Mouse (Mus musculus) MEL (cell line): ENCODE measurements at regions not wholly inside any gene's neighbourhood (a gene's known extent, or its start where the extent isn't known, plus 50 kb on each side); places are given as distances from the start of the nearest gene placed in this dataset.

Experiments used
- DNase-seq: peaks from one replicate; pipeline ENCODE4 v3.0.0; 2011; ENCODE audit warnings: low read depth, low spot score
- H3K27ac ChIP-seq: 2 replicates; pipeline ENCODE4 v1.5.1; 2012; ENCODE audit warnings: low read depth, mild to moderate bottlenecking, control low read depth, low read length, moderate library complexity; ENCODE audit not compliant: control insufficient read depth
- H3K27me3 ChIP-seq, 2 experiments: fragments of 150-350 bp in 1 of 2; sonication (generic) in 1 of 2; 2 replicates each; pipeline ENCODE4 v1.6.1; 2012; ENCODE audit warnings: low read length in 2 of 2, mild to moderate bottlenecking in 2 of 2, improper control_type of control experiment in 1 of 2, moderate library complexity in 1 of 2; ENCODE audit not compliant: insufficient read depth in 2 of 2, control insufficient read depth in 1 of 2
- H3K36me3 ChIP-seq, 2 experiments: 2 replicates each; pipeline ENCODE4 v1.6.1; 2012 to 2014; ENCODE audit warnings: low read length in 2 of 2, improper control_type of control experiment in 1 of 2, inconsistent platforms in 1 of 2, mild to moderate bottlenecking in 1 of 2; ENCODE audit not compliant: insufficient read depth in 2 of 2, control insufficient read depth in 1 of 2
- H3K4me1 ChIP-seq, 2 experiments: fragments of 150-350 bp in 1 of 2; sonication (generic) in 1 of 2; 2 replicates each; pipeline ENCODE4 v1.6.1; 2012; ENCODE audit warnings: low read length in 2 of 2, improper control_type of control experiment in 1 of 2, mild to moderate bottlenecking in 1 of 2; ENCODE audit not compliant: insufficient read depth in 2 of 2, control insufficient read depth in 1 of 2
- H3K4me3 ChIP-seq, 2 experiments: fragments of 150-350 bp in 1 of 2; sonication (generic) in 1 of 2; 2 replicates each; pipeline ENCODE4 v1.5.1; 2012; ENCODE audit warnings: low read depth in 2 of 2, low read length in 2 of 2, mild to moderate bottlenecking in 2 of 2, moderate library complexity in 2 of 2, control low read depth in 1 of 2, improper control_type of control experiment in 1 of 2; ENCODE audit not compliant: control insufficient read depth in 1 of 2, insufficient read depth in 1 of 2
- H3K79me2 ChIP-seq: 2 replicates; pipeline ENCODE4 v1.6.1; 2012; ENCODE audit warnings: mild to moderate bottlenecking, low read length, moderate library complexity; ENCODE audit not compliant: control insufficient read depth, poor library complexity, insufficient read depth
- H3K9ac ChIP-seq: 2 replicates; pipeline ENCODE4 v1.6.1; 2012; ENCODE audit warnings: low read depth, mild to moderate bottlenecking, control low read depth, low read length, moderate library complexity; ENCODE audit not compliant: control insufficient read depth, poor library complexity, severe bottlenecking
- H3K9me3 ChIP-seq: fragments of 150-350 bp; sonication (generic); replicated peaks from 2 replicates; pipeline ENCODE4 v1.6.1; 2012; ENCODE audit warnings: mild to moderate bottlenecking, low read length, improper control_type of control experiment, moderate library complexity; ENCODE audit not compliant: insufficient read depth
- BHLHE40 ChIP-seq: IDR thresholded peaks from 2 replicates; pipeline ENCODE4 v1.6.1; 2012; ENCODE audit warnings: low read depth, mild to moderate bottlenecking, inconsistent platforms, low read length, improper control_type of control experiment, borderline replicate concordance
- CHD1 ChIP-seq: IDR thresholded peaks from 2 replicates; pipeline ENCODE4 v1.6.1; 2012; ENCODE audit warnings: low read depth, mild to moderate bottlenecking, inconsistent platforms, low read length, improper control_type of control experiment
- CHD2 ChIP-seq: IDR thresholded peaks from 2 replicates; pipeline ENCODE4 v1.6.1; 2011; ENCODE audit warnings: low read length, improper control_type of control experiment
- CTCF ChIP-seq, 3 experiments: IDR thresholded peaks in 2 of 3; conservative IDR thresholded peaks in 1 of 3; 2 replicates each; pipeline ENCODE4 v1.5.1; 2011 to 2012; ENCODE audit warnings: low read length in 3 of 3, low read depth in 2 of 3, mild to moderate bottlenecking in 2 of 3, improper control_type of control experiment in 1 of 3, inconsistent platforms in 1 of 3, mixed read lengths in 1 of 3, moderate library complexity in 1 of 3; ENCODE audit not compliant: control insufficient read depth in 1 of 3, insufficient read depth in 1 of 3, poor library complexity in 1 of 3, severe bottlenecking in 1 of 3
- E2F4 ChIP-seq: IDR thresholded peaks from 2 replicates; pipeline ENCODE4 v1.6.1; 2011; ENCODE audit warnings: low read depth, low read length, improper control_type of control experiment, borderline replicate concordance
- EP300 ChIP-seq, 2 experiments: IDR thresholded peaks; 2 replicates each; pipeline ENCODE4 v1.6.1; 2011; ENCODE audit warnings: improper control_type of control experiment in 2 of 2, low read length in 2 of 2, low read depth in 1 of 2, mild to moderate bottlenecking in 1 of 2
- GABPA ChIP-seq: IDR thresholded peaks from 2 replicates; pipeline ENCODE4 v1.6.1; 2012; ENCODE audit warnings: low read depth, mild to moderate bottlenecking, inconsistent platforms, low read length, improper control_type of control experiment, moderate library complexity
- GATA1 ChIP-seq: IDR thresholded peaks from 2 replicates; pipeline ENCODE4 v1.6.1; 2011; ENCODE audit warnings: low read depth, low read length, improper control_type of control experiment
- JUND ChIP-seq: IDR thresholded peaks from 2 replicates; pipeline ENCODE4 v1.6.1; 2011; ENCODE audit warnings: low read depth, mild to moderate bottlenecking, improper control_type of control experiment, low read length
- MAFK ChIP-seq: IDR thresholded peaks from 2 replicates; pipeline ENCODE4 v1.6.1; 2011; ENCODE audit warnings: low read depth, mild to moderate bottlenecking, low read length, improper control_type of control experiment, borderline replicate concordance
- MXI1 ChIP-seq: IDR thresholded peaks from 2 replicates; pipeline ENCODE4 v1.6.1; 2011; ENCODE audit warnings: mild to moderate bottlenecking, low read depth, low read length, improper control_type of control experiment
- MYB ChIP-seq: IDR thresholded peaks from 2 replicates; pipeline ENCODE4 v1.6.1; 2011; ENCODE audit warnings: mild to moderate bottlenecking, low read depth, low read length, improper control_type of control experiment
- MYC ChIP-seq: IDR thresholded peaks from 2 replicates; pipeline ENCODE4 v1.6.1; 2011; ENCODE audit warnings: low read depth, mild to moderate bottlenecking, low read length, improper control_type of control experiment, moderate library complexity
- NRF1 ChIP-seq: IDR thresholded peaks from 2 replicates; pipeline ENCODE4 v1.6.1; 2014; ENCODE audit warnings: low read depth, mild to moderate bottlenecking, inconsistent platforms, low read length, improper control_type of control experiment, moderate library complexity; ENCODE audit not compliant: poor library complexity, insufficient read depth, severe bottlenecking
- POLR2A ChIP-seq, 2 experiments: IDR thresholded peaks; 2 replicates each; pipeline ENCODE4 v1.6.1; 2011 to 2012; ENCODE audit warnings: low read length in 2 of 2, mild to moderate bottlenecking in 2 of 2, control low read depth in 1 of 2, improper control_type of control experiment in 1 of 2, low read depth in 1 of 2, moderate library complexity in 1 of 2; ENCODE audit not compliant: control insufficient read depth in 1 of 2, insufficient read depth in 1 of 2, poor library complexity in 1 of 2
- POLR2AphosphoS5 ChIP-seq: IDR thresholded peaks from 2 replicates; pipeline ENCODE4 v1.6.1; 2012; ENCODE audit warnings: low read depth, borderline replicate concordance, mild to moderate bottlenecking, inconsistent platforms, low read length, moderate library complexity, mixed read lengths
- RAD21 ChIP-seq: IDR thresholded peaks from 2 replicates; pipeline ENCODE4 v1.6.1; 2011; ENCODE audit warnings: mild to moderate bottlenecking, low read depth, low read length, improper control_type of control experiment
- RCOR1 ChIP-seq: IDR thresholded peaks from 2 replicates; pipeline ENCODE4 v1.6.1; 2012; ENCODE audit warnings: low read depth, mild to moderate bottlenecking, inconsistent platforms, low read length, improper control_type of control experiment
- SIN3A ChIP-seq: IDR thresholded peaks from 2 replicates; pipeline ENCODE4 v1.6.1; 2012; ENCODE audit warnings: low read length, improper control_type of control experiment, inconsistent platforms
- SMC3 ChIP-seq: IDR thresholded peaks from 2 replicates; pipeline ENCODE4 v1.6.1; 2011; ENCODE audit warnings: low read depth, low read length, improper control_type of control experiment
- TAL1 ChIP-seq: IDR thresholded peaks from 2 replicates; pipeline ENCODE4 v1.6.1; 2012; ENCODE audit warnings: mild to moderate bottlenecking, inconsistent platforms, low read length, moderate library complexity, mixed read lengths
- UBTF ChIP-seq: IDR thresholded peaks from 2 replicates; pipeline ENCODE4 v1.6.1; 2012; ENCODE audit warnings: low read depth, mild to moderate bottlenecking, inconsistent platforms, low read length, improper control_type of control experiment, moderate library complexity, borderline replicate concordance; ENCODE audit not compliant: insufficient read depth
- ZC3H11A ChIP-seq: IDR thresholded peaks from 2 replicates; pipeline ENCODE4 v1.6.1; 2012; ENCODE audit warnings: low read depth, mild to moderate bottlenecking, inconsistent platforms, low read length, improper control_type of control experiment
- ZMIZ1 ChIP-seq: IDR thresholded peaks from 2 replicates; pipeline ENCODE4 v1.6.1; 2012; ENCODE audit warnings: low read depth, mild to moderate bottlenecking, inconsistent platforms, low read length, improper control_type of control experiment, moderate library complexity
- ZNF384 ChIP-seq: IDR thresholded peaks from 2 replicates; pipeline ENCODE4 v1.6.1; 2012; ENCODE audit warnings: low read depth, mild to moderate bottlenecking, inconsistent platforms, low read length, improper control_type of control experiment

DNA sequence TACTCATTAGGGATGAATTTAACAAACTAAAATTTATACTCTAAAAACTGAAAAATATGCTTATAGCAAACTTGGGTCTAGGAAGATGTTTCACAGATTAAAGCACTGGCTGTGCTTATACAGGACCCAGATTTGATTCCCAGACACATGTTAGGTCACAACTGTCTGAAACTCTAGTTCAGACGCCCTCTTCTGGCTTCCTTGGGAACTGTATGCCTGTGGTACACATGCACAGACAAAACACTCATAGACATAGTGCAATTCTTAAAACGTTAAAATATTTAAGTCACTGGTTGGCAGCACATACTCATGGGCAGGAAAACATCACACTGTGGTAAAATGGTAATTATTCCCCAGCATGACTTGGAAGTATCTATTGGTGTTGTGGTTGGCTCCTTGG is 63.8 kb upstream of the Ercc6l2 start:
- no peaks in the 10 kb centered on the region for H3K79me2 ChIP-seq
- no peak overlapping the region for H3K9ac ChIP-seq
- H3K4me3 ChIP-seq = no peak overlapping the region
- H3K4me1 ChIP-seq = no peaks in the 10 kb centered on the region
- no peaks in the 10 kb centered on the region for H3K36me3 ChIP-seq
- H3K27ac ChIP-seq = no peak overlapping the region
- TF ChIP-seq E2F4 (no peak), CHD1 (no peak), EP300 (IDR thresholded peaks at IDR 0.05; ENCODE audit: low read depth in 1 of 2, low read length in 2 of 2) (no peak), CHD2 (no peak), BHLHE40 (no peak), SMC3 (peak; percentile 20), POLR2AphosphoS5 (no peak), MXI1 (no peak), TAL1 (no peak), POLR2A (IDR thresholded peaks at IDR 0.05; ENCODE audit: control insufficient read depth in 1 of 2, insufficient read depth in 1 of 2, low read depth in 1 of 2, low read length in 2 of 2, poor library complexity in 1 of 2) (no peak), ZMIZ1 (no peak), MYC (no peak), GABPA (no peak), GATA1 (no peak), MAFK (no peak), RCOR1 (no peak), CTCF (IDR thresholded peaks at IDR 0.05 in 2 of 3, conservative IDR thresholded peaks at IDR 0.05 in 1 of 3; ENCODE audit: control insufficient read depth in 1 of 3, insufficient read depth in 1 of 3, low read depth in 2 of 3, low read length in 3 of 3, poor library complexity in 1 of 3, severe bottlenecking in 1 of 3) (peak in 2 of 3 experiments; percentile 25 to 37; a peak in 3 of 6 replicates), UBTF (no peak), MYB (no peak), ZNF384 (no peak), ZC3H11A (no peak), RAD21 (peak; percentile 6), SIN3A (no peak), NRF1 (no peak), JUND (no peak)
- H3K9me3 ChIP-seq = no peaks in the 10 kb centered on the region
- H3K27me3 ChIP-seq = no peaks in the 10 kb centered on the region; a peak in 1 of 4 replicates
- peak; percentile 10 for DNase-seq
